Mouse (Mus musculus) midbrain, embryonic 15.5 days (tissue): ENCODE measurements at regions not wholly inside any gene's neighbourhood (a gene's known extent, or its start where the extent isn't known, plus 50 kb on each side); places are given as distances from the start of the nearest gene placed in this dataset.

Experiments used
- ATAC-seq: fragments of 200-750 bp; cut with Nextera tagmentation; replicated peaks from 2 replicates; pipeline ENCODE4 v1.8.0; 2017; ENCODE audit warnings: moderate TSS enrichment
- H3K27ac ChIP-seq: fragments of 300-500 bp; sonication (generic); 2 replicates; pipeline ENCODE4 v1.5.1; 2015; ENCODE audit warnings: mild to moderate bottlenecking, inconsistent platforms
- H3K27me3 ChIP-seq: fragments of 300-500 bp; sonication (generic); replicated peaks from 2 replicates; pipeline ENCODE4 v1.6.1; 2015; ENCODE audit warnings: inconsistent platforms
- H3K36me3 ChIP-seq: fragments of 300-500 bp; sonication (generic); replicated peaks from 2 replicates; pipeline ENCODE4 v1.6.1; 2015; ENCODE audit warnings: inconsistent platforms
- H3K4me1 ChIP-seq: fragments of 300-500 bp; sonication (generic); 2 replicates; pipeline ENCODE4 v1.6.1; 2015; ENCODE audit warnings: inconsistent platforms
- H3K4me2 ChIP-seq: fragments of 300-500 bp; sonication (generic); 2 replicates; pipeline ENCODE4 v1.6.1; 2015; ENCODE audit warnings: inconsistent platforms, mild to moderate bottlenecking, moderate library complexity
- H3K4me3 ChIP-seq: fragments of 300-500 bp; sonication (generic); 2 replicates; pipeline ENCODE4 v1.5.1; 2015; ENCODE audit warnings: mild to moderate bottlenecking, inconsistent platforms
- H3K9ac ChIP-seq: fragments of 300-500 bp; sonication (generic); 2 replicates; pipeline ENCODE4 v1.6.1; 2015; ENCODE audit warnings: mild to moderate bottlenecking, inconsistent platforms
- H3K9me3 ChIP-seq: fragments of 300-500 bp; sonication (generic); 2 replicates; pipeline ENCODE4 v1.6.1; 2016; ENCODE audit warnings: inconsistent platforms
- WGBS: fragments of 180-500 bp; shearing (Covaris S2); methylation state at CpG from one replicate; pipeline ENCODE4 v1.1.7; 2015; ENCODE audit warnings: mixed read lengths; 5-methylcytosine and 5-hydroxymethylcytosine counted together

GRCm38 (mm10) chr4:105405728-105406127 is 248.6 kb downstream of the Plpp3 start:
- ATAC-seq = no peak
- Histone ChIP-seq H3K4me2 (no peak overlapping the region), H3K9ac (no peak overlapping the region), H3K27ac (no peak overlapping the region), H3K4me1 (no peaks in the 10 kb centered on the region), H3K27me3 (no peaks in the 10 kb centered on the region), H3K4me3 (no peak overlapping the region), H3K9me3 (no peaks in the 10 kb centered on the region), H3K36me3 (no peaks in the 10 kb centered on the region)
- WGBS = 87% methylated on average over 5 of the region's 5 CpGs

GRCm38 (mm10) chr4:105406786-105407464 is 249.8 kb downstream of the Plpp3 start:
- no peak overlapping the region for H3K27ac ChIP-seq
- H3K9ac ChIP-seq = no peak overlapping the region
- no peaks in the 10 kb centered on the region for H3K9me3 ChIP-seq
- no peaks in the 10 kb centered on the region for H3K36me3 ChIP-seq
- no peak overlapping the region for H3K4me3 ChIP-seq
- no peak for ATAC-seq
- H3K27me3 ChIP-seq = no peaks in the 10 kb centered on the region
- WGBS = 75% methylated on average over 14 of the region's 14 CpGs
- H3K4me2 ChIP-seq = no peak overlapping the region
- no peaks in the 10 kb centered on the region for H3K4me1 ChIP-seq

- H3K4me2 ChIP-seq = no peak overlapping the region
- no peaks in the 10 kb centered on the region for H3K27me3 ChIP-seq
- H3K36me3 ChIP-seq = no peaks in the 10 kb centered on the region
- WGBS = 83% methylated on average over 9 of the region's 9 CpGs
- ATAC-seq = no peak
- no peak overlapping the region for H3K4me3 ChIP-seq
- H3K27ac ChIP-seq = no peak overlapping the region
- no peaks in the 10 kb centered on the region for H3K4me1 ChIP-seq
- H3K9me3 ChIP-seq = no peaks in the 10 kb centered on the region
- no peak overlapping the region for H3K9ac ChIP-seq
Measured at GRCm38 (mm10) chr4:105408896-105409295, 251.7 kb downstream of the Plpp3 start.

GRCm38 (mm10) chr4:105417166-105417565 is 260.0 kb downstream of the Plpp3 start:
- Histone ChIP-seq H3K9ac (no peak overlapping the region), H3K9me3 (no peaks in the 10 kb centered on the region), H3K4me2 (no peak overlapping the region), H3K27ac (no peak overlapping the region), H3K36me3 (no peaks in the 10 kb centered on the region), H3K27me3 (no peaks in the 10 kb centered on the region), H3K4me3 (no peak overlapping the region), H3K4me1 (no peaks in the 10 kb centered on the region)
- 92% methylated on average over 3 of the region's 3 CpGs for WGBS
- ATAC-seq = no peak

GRCm38 (mm10) chr4:105422466-105422865 is 265.3 kb downstream of the Plpp3 start:
- no peak overlapping the region for H3K4me3 ChIP-seq
- ATAC-seq = no peak
- WGBS = 75% methylated on average over 7 of the region's 7 CpGs
- H3K36me3 ChIP-seq = no peaks in the 10 kb centered on the region
- no peaks in the 10 kb centered on the region for H3K27me3 ChIP-seq
- H3K9me3 ChIP-seq = no peaks in the 10 kb centered on the region
- H3K9ac ChIP-seq = no peak overlapping the region
- H3K4me1 ChIP-seq = no peaks in the 10 kb centered on the region
- H3K27ac ChIP-seq = no peak overlapping the region
- no peak overlapping the region for H3K4me2 ChIP-seq

GRCm38 (mm10) chr4:105423727-105424201 is 266.6 kb downstream of the Plpp3 start:
- Histone ChIP-seq H3K27me3 (no peaks in the 10 kb centered on the region), H3K27ac (no peak overlapping the region), H3K9ac (no peak overlapping the region), H3K36me3 (no peaks in the 10 kb centered on the region), H3K4me2 (no peak overlapping the region), H3K4me3 (no peak overlapping the region), H3K4me1 (no peaks in the 10 kb centered on the region), H3K9me3 (no peaks in the 10 kb centered on the region)
- ATAC-seq = no peak
- 78% methylated on average over 3 of the region's 3 CpGs for WGBS

- no peak for ATAC-seq
- no peak overlapping the region for H3K9ac ChIP-seq
- no peaks in the 10 kb centered on the region for H3K36me3 ChIP-seq
- H3K27ac ChIP-seq = no peak overlapping the region
- H3K27me3 ChIP-seq = no peaks in the 10 kb centered on the region
- 74% methylated on average over 6 of the region's 6 CpGs for WGBS
- H3K4me3 ChIP-seq = no peak overlapping the region
- no peaks in the 10 kb centered on the region for H3K4me1 ChIP-seq
- H3K4me2 ChIP-seq = no peak overlapping the region
- no peaks in the 10 kb centered on the region for H3K9me3 ChIP-seq
Measured at GRCm38 (mm10) chr4:105425086-105425485, 267.9 kb downstream of the Plpp3 start.

GRCm38 (mm10) chr4:105427581-105427980 is 270.4 kb downstream of the Plpp3 start:
- Histone ChIP-seq H3K27ac (no peak overlapping the region), H3K4me3 (no peak overlapping the region), H3K27me3 (no peaks in the 10 kb centered on the region), H3K9ac (no peak overlapping the region), H3K4me2 (no peak overlapping the region), H3K9me3 (no peaks in the 10 kb centered on the region), H3K4me1 (no peaks in the 10 kb centered on the region), H3K36me3 (no peaks in the 10 kb centered on the region)
- 73% methylated on average over 6 of the region's 6 CpGs for WGBS
- ATAC-seq = no peak

GRCm38 (mm10) chr4:105429381-105430100 is 272.4 kb downstream of the Plpp3 start:
- Histone ChIP-seq H3K27me3 (no peaks in the 10 kb centered on the region), H3K27ac (no peak overlapping the region), H3K4me1 (no peaks in the 10 kb centered on the region), H3K36me3 (no peaks in the 10 kb centered on the region), H3K4me2 (no peak overlapping the region), H3K4me3 (no peak overlapping the region), H3K9me3 (no peaks in the 10 kb centered on the region), H3K9ac (no peak overlapping the region)
- WGBS = 93% methylated on average over 6 of the region's 6 CpGs
- no peak for ATAC-seq

GRCm38 (mm10) chr4:105432461-105432860 is 275.3 kb downstream of the Plpp3 start:
- no peaks in the 10 kb centered on the region for H3K36me3 ChIP-seq
- no peaks in the 10 kb centered on the region for H3K4me1 ChIP-seq
- H3K27ac ChIP-seq = no peak overlapping the region
- WGBS = 87% methylated on average over 4 of the region's 4 CpGs
- no peak overlapping the region for H3K4me2 ChIP-seq
- no peak for ATAC-seq
- H3K4me3 ChIP-seq = no peak overlapping the region
- no peaks in the 10 kb centered on the region for H3K9me3 ChIP-seq
- H3K27me3 ChIP-seq = no peaks in the 10 kb centered on the region
- no peak overlapping the region for H3K9ac ChIP-seq

GRCm38 (mm10) chr4:105437141-105437540 is 280.0 kb downstream of the Plpp3 start:
- no peak overlapping the region for H3K9ac ChIP-seq
- WGBS = 75% methylated on average over 5 of the region's 5 CpGs
- no peak overlapping the region for H3K4me3 ChIP-seq
- H3K9me3 ChIP-seq = no peaks in the 10 kb centered on the region
- no peaks in the 10 kb centered on the region for H3K27me3 ChIP-seq
- no peak overlapping the region for H3K27ac ChIP-seq
- no peak for ATAC-seq
- no peaks in the 10 kb centered on the region for H3K36me3 ChIP-seq
- H3K4me1 ChIP-seq = no peaks in the 10 kb centered on the region
- H3K4me2 ChIP-seq = no peak overlapping the region

GRCm38 (mm10) chr4:105449046-105449860 is 292.1 kb downstream of the Plpp3 start:
- Histone ChIP-seq H3K27me3 (no peaks in the 10 kb centered on the region), H3K27ac (no peak overlapping the region), H3K4me3 (no peak overlapping the region), H3K4me2 (no peak overlapping the region), H3K4me1 (peaks cover 3% of the 10 kb centered on the region; the same call in 1 of the 2 replicates), H3K36me3 (no peaks in the 10 kb centered on the region), H3K9ac (no peak overlapping the region), H3K9me3 (no peaks in the 10 kb centered on the region)
- no peak for ATAC-seq
- 47% methylated on average over 11 of the region's 11 CpGs for WGBS
